Mouse (Mus musculus) regulatory T cell (primary cell): ENCODE data around the gene Pink1.
"Not testable (repeated sequence)": the region's sequence is repeated elsewhere in the genome, so short reads cannot be mapped to it uniquely, and the experiment has no call there.

Source experiments
- in situ Hi-C: fragments of 300-600 bp; cut with MboI, MseI; formaldehyde crosslinking; loops from one replicate; pipeline ENCODE4 v1.15.1; 2025; ENCODE audit warnings: high pct_unique_total_duplicates

Pink1 gene

GRCm38 (mm10) chr4:138343341-138343837 lies 17.3 kb upstream of the Pink1 start:
- in situ Hi-C loops = no loop called here

DNA sequence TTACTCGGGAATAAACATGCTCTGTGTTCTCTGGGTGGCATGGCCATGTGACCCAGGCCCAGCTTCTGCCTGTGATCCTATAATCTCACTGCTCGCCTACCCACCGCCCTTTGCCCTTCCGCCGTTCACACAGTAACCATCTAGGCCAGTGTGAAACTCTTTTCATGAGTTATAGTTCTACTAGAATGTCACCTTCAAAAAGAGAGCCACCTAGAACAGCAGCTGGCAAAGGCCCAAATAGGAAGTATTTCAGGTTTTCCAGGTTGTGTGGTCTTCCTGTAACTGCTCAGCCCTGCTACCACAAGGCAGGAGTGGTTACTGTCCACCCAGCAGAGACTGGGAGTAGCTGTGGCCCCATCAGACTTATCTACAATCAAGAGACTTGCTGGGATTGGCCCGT lies 16.7 kb upstream of the Pink1 start:
- in situ Hi-C loops = no loop called here

GRCm38 (mm10) chr4:138342048-138342447 lies 15.9 kb upstream of the Pink1 start:
- in situ Hi-C loops = no loop called here

- in situ Hi-C loops = no loop called here
Measured at GRCm38 (mm10) chr4:138341393-138341792, 15.3 kb upstream of the Pink1 start.

- in situ Hi-C loops = no loop called here
Measured at GRCm38 (mm10) chr4:138339963-138340362, 13.9 kb upstream of the Pink1 start.

DNA sequence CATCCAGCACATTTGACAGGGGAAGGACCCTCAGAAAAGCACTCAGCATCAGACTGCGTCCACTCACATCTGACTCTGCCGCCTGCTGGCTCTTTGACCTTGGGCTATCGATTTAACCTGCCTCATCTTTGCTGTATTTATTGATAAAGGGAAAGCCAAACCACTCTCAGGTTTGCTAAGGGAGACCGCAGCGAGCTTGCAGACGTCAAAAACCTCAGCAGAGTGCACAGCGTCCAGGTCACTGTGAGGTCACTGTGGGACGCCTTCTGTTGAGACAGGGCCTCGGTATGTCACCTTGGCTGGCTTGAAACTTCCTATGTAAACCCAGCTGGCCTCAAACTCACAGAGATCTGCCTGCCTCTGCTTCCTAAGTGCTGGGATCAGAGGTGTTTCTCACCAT lies 11.2 kb upstream of the Pink1 start:
- in situ Hi-C loops = no loop called here

DNA sequence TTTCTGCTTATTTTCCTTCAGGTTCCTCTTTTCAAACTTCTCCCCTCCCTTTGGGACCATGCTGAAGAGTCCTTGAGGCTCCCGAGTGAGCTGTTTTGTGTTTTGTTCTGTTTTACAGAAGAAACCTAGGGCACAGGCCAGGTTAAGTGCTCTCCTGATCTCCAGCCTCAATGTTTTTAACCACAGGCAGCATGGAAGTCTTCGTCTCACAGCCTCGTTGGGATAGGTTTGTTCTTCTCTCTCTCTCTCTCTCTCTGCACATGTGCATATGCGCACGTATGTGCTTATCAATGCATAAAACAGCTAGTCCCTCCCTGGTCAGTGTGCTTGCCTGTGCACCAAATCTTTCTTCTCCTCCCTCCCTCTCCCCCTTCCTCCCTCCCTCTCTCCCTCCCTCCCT lies 10.8 kb upstream of the Pink1 start:
- in situ Hi-C loops = no loop called here

- in situ Hi-C loops = no loop called here
Measured at GRCm38 (mm10) chr4:138335648-138336047, 9.5 kb upstream of the Pink1 start.

GRCm38 (mm10) chr4:138335036-138335435 lies 8.9 kb upstream of the Pink1 start:
- in situ Hi-C loops = no loop called here

GRCm38 (mm10) chr4:138333135-138333534 lies 7.0 kb upstream of the Pink1 start:
- in situ Hi-C loops = no loop called here

DNA sequence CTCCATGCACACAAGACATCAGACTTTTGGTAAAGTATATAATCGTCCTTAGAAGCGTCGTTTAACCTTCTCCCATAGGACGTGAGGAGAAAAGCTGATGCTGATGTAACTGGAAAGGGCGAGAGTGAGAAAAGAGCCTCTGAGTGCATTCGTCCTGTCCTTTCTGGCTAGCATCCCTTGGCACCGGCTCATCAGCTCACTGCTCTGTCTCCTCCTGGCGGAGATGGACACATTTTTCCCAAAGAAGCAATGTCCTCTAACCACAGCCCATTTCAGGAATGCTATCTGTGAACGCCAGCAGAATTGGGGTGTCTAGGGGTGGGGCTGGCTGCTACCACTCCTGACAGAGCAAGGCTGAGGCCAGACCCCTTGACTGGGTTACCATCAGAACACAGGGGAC lies 5.5 kb upstream of the Pink1 start:
- in situ Hi-C loops = no loop called here

GRCm38 (mm10) chr4:138330264-138330671 lies 4.2 kb upstream of the Pink1 start:
- in situ Hi-C loops = no loop called here

GRCm38 (mm10) chr4:138327891-138328470 lies 1.9 kb upstream of the Pink1 start:
- in situ Hi-C loops = no loop called here

- in situ Hi-C loops = not testable (repeated sequence)
Measured at GRCm38 (mm10) chr4:138327155-138327554, 1.0 kb upstream of the Pink1 start.

DNA sequence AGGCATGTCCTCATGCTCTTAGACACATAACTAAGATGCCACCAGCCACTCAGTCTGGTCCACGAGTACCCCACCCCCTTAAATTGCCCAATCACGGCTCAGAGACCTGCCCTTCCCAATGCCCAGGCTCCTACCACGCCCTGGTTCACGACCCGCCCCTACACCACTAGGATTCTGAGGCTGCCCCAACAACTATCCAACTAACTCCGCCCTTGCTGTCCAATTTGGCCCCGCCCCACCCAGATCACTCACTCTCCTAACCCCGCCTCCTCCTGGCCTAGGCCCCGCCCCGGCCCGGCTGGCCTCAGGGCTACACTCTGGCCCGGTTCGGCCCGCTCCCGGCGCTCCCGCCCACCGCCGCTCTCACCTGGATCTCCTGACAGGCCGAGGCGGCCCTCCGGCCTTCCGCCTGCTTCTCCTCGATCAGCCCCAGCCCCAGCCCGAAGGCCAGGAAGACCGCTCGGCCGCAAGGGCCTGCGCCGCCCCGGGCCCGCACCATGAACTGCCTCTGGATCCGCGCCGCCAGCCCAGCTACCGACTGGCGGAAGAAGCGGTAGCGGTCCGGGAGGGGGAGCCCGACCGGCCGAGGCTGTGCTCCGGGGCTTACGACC lies 536 bp downstream of the Pink1 start:
- in situ Hi-C loops = no loop called here

DNA sequence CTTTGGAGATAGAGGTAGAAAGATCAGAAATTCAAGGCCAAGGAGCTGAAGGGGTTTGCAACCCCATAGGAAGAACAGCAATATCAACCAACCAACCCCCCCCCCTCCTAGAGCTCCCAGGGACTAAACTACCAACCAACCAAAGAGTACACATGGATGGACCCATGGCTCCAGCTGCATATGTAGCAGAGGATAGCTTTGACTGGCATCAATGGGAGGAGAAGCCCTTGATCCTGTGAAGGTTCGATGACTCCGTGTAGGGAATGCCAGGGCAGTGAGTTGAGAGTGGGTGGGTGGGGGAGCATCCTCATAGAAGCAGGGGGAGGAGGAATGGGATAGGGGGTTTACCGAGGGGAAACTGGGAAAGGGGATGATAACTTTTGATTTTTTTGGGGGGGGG lies 1.7 kb downstream of the Pink1 start:
- in situ Hi-C loops = no loop called here

DNA sequence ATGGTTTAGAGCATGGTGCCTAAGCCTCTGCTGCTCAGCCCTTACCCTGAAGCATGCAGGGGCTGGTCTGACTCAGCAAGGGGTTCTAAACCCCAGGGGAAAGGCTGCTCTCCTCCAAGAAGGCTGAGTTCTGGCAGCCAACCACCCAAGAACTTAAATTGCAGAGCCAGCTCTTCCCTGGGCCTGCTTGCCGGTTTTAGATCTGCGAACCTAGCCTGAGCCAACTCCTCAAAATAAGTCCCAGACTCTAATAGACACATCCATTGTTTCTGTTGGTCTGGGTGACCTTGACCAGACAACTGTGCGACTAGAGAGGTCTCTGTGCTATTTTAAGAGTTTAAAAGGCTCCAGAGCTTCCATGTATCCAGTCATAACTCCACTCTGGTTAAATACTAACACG lies 2.4 kb downstream of the Pink1 start:
- in situ Hi-C loops = no loop called here

DNA sequence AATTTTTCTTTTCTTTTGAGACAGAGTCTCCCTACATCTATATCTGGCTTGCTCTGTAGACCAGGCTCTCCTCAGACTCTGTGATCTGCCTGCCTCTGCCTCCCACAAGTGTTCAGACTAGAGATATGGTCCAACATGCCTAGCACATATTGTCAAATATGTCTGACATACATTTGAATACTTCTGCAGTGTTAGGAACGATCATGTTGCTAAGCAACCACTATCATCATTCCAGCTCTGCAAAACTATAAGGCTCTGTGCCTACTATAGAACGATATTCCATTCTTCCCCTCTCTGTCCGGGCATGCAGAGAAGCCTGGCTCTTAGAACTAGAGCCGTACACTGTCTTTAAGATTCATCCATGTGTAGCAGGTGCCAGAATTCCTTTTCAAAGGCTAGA lies 3.4 kb downstream of the Pink1 start:
- in situ Hi-C loops = no loop called here

DNA sequence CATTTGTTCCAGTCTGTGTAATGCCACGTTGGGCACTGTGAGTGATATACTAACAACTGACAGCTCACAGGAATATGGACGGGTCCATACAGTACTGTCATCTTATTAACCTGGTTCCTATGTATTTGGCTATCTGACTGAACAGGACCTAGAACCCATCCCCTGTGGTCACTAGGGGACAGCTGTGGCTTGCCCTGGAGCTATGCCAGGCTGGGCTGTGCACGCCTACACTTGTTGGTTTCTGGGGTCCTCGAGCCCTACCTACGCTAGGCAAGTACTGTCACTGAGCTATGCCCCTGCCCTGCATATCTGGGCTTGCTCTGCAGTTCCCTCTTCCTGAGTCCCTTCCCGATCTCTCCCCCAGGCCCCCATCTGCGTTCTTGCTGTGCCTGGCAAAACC lies 4.6 kb downstream of the Pink1 start:
- in situ Hi-C loops = no loop called here

GRCm38 (mm10) chr4:138320711-138321110 lies 5.4 kb downstream of the Pink1 start:
- in situ Hi-C loops = no loop called here

DNA sequence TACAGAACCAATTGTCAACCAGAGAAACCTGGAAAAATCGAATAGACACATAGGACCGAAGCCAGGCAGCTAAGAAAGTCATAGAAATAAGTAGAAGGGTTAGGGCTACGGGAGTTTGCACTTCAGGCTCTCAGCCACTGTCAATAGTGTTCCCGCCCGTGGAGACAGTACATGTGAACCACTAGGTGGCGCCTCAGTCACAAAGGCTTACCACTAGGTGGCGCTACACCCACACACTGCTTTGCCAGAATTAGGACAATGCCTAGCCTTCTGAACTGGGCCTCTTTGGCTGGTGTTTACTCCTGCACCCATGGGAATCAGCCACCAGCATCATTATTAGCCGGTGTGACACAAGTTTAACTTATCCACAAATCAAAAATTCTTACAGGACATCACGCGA lies 6.6 kb downstream of the Pink1 start:
- in situ Hi-C loops = no loop called here

DNA sequence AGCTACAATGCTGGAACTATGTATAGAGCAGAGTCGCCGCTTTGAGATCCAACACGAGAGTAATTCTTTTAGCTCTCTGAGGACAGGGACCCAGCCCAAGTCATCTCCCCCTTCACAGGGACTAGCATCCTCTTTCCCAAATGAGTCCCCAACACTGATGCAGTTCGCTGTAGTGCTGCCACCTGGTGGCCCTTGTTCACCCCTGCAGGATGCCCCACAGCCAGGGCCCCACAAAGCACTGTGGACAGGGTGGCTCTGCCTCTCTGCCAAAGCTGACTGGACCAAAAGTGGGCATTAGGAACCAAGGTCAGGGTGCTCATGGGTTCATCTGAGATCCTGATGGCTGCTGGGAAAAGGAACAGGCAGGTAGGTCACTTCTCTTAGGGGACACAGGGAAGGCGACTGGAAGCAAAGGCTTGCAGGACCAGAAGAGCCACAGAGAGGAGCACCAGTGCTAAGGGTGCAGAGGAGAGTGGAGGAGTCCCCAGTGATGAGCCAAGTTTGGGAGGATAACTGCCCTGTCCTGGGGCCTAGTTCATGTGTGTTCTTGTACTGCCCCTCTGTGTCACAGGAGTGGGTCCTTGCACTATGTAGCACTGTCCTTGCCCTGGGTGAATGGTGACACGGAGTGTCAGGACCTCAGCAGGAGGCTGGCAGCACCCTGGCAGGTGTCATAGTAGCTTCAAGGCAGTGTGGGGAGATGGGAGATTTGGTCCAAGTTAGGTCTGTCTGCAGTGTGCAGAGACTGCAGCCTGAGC lies 7.4 kb downstream of the Pink1 start:
- in situ Hi-C loops = no loop called here

- in situ Hi-C loops = no loop called here
Measured at GRCm38 (mm10) chr4:138316369-138316768, 9.7 kb downstream of the Pink1 start.
